Mouse (Mus musculus) liver, postnatal 0 days (tissue): ENCODE results near the gene Chrna1.

Source experiments
- CTCF ChIP-seq: sonication (generic); IDR thresholded peaks from 2 replicates; pipeline ENCODE4 v1.5.1; 2016; ENCODE audit warnings: antibody characterized with exemption, low read depth
- EP300 ChIP-seq: IDR thresholded peaks from 2 replicates; pipeline ENCODE4 v1.6.1; 2016; ENCODE audit warnings: antibody characterized with exemption, low read depth, mild to moderate bottlenecking

DNA sequence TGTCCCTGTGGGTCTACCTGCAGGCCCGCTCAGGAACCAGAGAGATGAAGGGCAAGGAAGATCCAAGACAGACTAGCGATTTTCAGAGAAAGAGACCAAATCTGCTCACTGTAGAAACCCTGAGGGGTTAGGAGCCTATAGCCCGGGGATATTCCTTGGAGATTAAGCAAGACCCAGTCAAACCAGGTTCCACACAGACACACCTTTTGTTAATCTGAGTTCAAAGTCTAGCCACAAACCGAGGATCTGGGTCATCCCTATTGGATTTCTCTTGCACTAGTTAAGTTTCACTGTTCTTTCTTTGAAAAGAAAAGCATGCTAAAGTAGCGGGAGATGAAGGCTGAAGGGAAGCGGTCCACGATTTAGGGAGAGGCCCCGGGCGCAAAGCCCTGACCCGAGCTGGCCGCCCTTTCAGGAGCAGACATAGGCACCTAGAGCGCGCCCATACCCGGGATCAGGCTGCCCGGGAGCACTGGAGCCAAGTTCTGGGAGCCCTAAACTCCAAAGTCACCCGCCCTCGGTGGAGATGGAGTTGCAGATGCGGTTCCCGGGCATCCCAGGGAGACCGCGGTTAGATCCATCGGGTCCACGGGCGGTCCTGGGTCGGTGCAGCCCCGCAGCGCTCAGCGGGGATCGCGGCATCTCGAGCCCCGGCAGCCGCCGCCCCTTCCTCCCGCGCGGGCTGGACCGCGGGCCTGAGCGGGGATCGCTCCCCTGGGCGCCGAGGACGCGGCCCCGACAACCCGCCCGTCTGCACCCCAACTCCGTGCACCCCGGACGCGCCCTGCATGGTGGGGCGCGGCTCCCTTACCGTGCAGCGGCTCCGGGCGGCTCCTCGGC lies 51.4 kb downstream of the Chrna1 start:
- TF ChIP-seq EP300 (no peak), CTCF (no peak)
